Mouse (Mus musculus) embryonic facial prominence, embryonic 15.5 days (tissue): Measurements from ENCODE around the gene Olfr374. TPM values are rescaled to one million over a fixed set of nuclear protein-coding genes. Genes with fewer than 3 reads are reported as not detected.
"Not testable (repeated sequence)": the region's sequence is repeated elsewhere in the genome, so short reads cannot be mapped to it uniquely, and the experiment has no call there.

ENCODE experiments used
- ATAC-seq: fragments of 200-750 bp; cut with Nextera tagmentation; 2 replicates; pipeline ENCODE4 v1.8.0; 2017; ENCODE audit warnings: low read depth, moderate TSS enrichment; ENCODE audit not compliant: insufficient number of reproducible peaks, low FRiP score, low TSS enrichment
- H3K27ac ChIP-seq: fragments of 300-500 bp; sonication (generic); replicated peaks from 2 replicates; pipeline ENCODE4 v1.5.1; 2015; ENCODE audit warnings: mild to moderate bottlenecking, inconsistent platforms
- H3K27me3 ChIP-seq: fragments of 300-500 bp; sonication (generic); 2 replicates; pipeline ENCODE4 v1.6.1; 2015; ENCODE audit warnings: inconsistent platforms
- H3K36me3 ChIP-seq: fragments of 300-500 bp; sonication (generic); 2 replicates; pipeline ENCODE4 v1.6.1; 2015; ENCODE audit warnings: mild to moderate bottlenecking, inconsistent platforms
- H3K4me1 ChIP-seq: fragments of 300-500 bp; sonication (generic); 2 replicates; pipeline ENCODE4 v1.6.1; 2015; ENCODE audit warnings: inconsistent platforms
- H3K4me2 ChIP-seq: fragments of 300-500 bp; sonication (generic); replicated peaks from 2 replicates; pipeline ENCODE4 v1.6.1; 2015; ENCODE audit warnings: mild to moderate bottlenecking, inconsistent platforms
- H3K4me3 ChIP-seq: fragments of 300-500 bp; sonication (generic); replicated peaks from 2 replicates; pipeline ENCODE4 v1.5.1; 2015; ENCODE audit warnings: mild to moderate bottlenecking, inconsistent platforms
- H3K9ac ChIP-seq: fragments of 300-500 bp; sonication (generic); 2 replicates; pipeline ENCODE4 v1.6.1; 2015; ENCODE audit warnings: inconsistent platforms
- H3K9me3 ChIP-seq: fragments of 300-500 bp; sonication (generic); replicated peaks from 2 replicates; pipeline ENCODE4 v1.6.1; 2016; ENCODE audit warnings: inconsistent platforms
- WGBS: fragments of 180-500 bp; shearing (Covaris S2); methylation state at CpG from one replicate; pipeline ENCODE4 v1.1.7; 2015; 5-methylcytosine and 5-hydroxymethylcytosine counted together
- polyA plus RNA-seq: library from polyadenylated mRNA; unstranded; fragments of >200 nt; fragmentation: Nextera tagmentation; extraction: Ambion mirVana; gene quantifications from 2 replicates; pipeline ENCODE4 v1.2.1, GENCODE M21; 2015

Gene Olfr374
- polyA plus RNA-seq, 1 experiment from 2014 or later: 0.08 TPM

- Histone ChIP-seq H3K27ac (no peak overlapping the region), H3K36me3 (no peaks in the 10 kb centered on the region), H3K4me3 (no peak overlapping the region), H3K9ac (no peak overlapping the region), H3K9me3 (no peaks in the 10 kb centered on the region), H3K27me3 (no peaks in the 10 kb centered on the region), H3K4me2 (no peak overlapping the region), H3K4me1 (no peaks in the 10 kb centered on the region)
- ATAC-seq: no peak
- WGBS: 61% methylated on average over 4 of the region's 4 CpGs
These were observed 11.8 kb downstream of the Olfr374 start for GRCm38 (mm10) chr8:72118616-72119015.

DNA sequence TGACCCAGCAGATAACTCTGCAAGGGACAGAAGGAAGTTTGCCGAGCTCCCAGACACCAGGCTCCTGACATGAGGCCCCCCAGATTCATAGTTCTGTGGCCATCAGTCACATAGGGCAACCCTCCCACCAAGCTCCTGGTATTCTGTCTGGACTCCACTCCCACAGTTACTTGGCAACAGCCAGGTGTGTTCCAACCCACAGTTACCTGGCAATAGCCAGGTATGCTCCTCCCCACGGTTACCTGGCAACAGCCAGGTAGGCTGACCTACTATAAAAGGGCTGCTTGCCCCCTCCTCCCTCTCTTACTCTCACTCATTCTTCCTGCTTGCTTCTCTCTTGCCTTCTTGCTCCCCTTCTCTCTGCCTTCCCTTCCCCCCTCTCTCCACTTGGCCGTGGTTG, 14.6 kb downstream of the Olfr374 start:
- H3K9me3 ChIP-seq, H3K4me2 ChIP-seq, H3K4me1 ChIP-seq, H3K27ac ChIP-seq, H3K36me3 ChIP-seq, H3K4me3 ChIP-seq, ATAC-seq, H3K27me3 ChIP-seq, H3K9ac ChIP-seq: not testable (repeated sequence)
- WGBS: 47% methylated on average over 3 of the region's 3 CpGs

DNA sequence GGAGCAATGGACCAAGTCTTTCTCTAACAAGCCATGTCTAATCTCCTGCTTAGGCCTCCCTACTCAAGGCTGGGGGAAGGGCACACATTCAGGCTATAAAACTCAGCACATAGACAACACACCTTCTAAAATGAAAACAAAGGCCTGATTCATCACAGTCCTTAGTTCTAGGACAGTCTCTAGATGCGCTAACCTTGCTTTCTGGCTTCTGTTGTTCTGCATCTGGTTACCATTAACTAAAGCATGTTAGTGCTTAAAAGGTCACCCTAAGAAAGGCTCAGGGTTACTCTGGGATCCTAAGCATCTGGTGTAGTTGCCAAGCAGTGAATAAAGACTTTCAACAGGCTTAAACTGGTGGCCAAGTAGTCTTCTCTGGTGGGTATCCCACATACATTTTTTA, 15.2 kb downstream of the Olfr374 start:
- Histone ChIP-seq H3K27me3 (no peaks in the 10 kb centered on the region), H3K9me3 (no peaks in the 10 kb centered on the region), H3K27ac (no peak overlapping the region), H3K9ac (no peak overlapping the region), H3K4me3 (no peak overlapping the region), H3K4me1 (no peaks in the 10 kb centered on the region), H3K36me3 (no peaks in the 10 kb centered on the region), H3K4me2 (no peak overlapping the region)
- no peak for ATAC-seq
- WGBS: 21% methylated on average over 1 of the region's 1 CpGs

DNA sequence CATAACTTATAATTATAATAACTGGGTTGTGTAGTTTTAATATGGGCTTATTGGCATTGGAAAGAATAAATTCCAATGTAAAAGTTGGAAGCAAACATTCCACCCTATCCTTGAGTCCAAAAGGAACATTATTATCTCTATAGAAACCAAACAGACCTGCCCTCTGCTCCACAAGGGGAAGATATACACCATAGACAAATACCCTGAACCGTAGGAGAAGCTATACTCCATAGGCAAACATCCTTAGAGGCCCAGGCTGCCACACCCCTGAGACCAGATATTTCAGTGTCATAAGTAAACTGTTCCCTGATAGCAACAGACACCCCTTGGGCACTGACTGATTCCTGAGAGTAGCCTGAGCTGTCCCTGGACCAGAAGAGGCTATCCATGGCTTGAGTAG, 21.0 kb downstream of the Olfr374 start:
- Histone ChIP-seq H3K4me3 (no peak overlapping the region), H3K36me3 (no peaks in the 10 kb centered on the region), H3K4me1 (no peaks in the 10 kb centered on the region), H3K27me3 (no peaks in the 10 kb centered on the region), H3K27ac (no peak overlapping the region), H3K9ac (no peak overlapping the region), H3K9me3 (no peaks in the 10 kb centered on the region), H3K4me2 (no peak overlapping the region)
- WGBS: 85% methylated on average over 1 of the region's 1 CpGs
- no peak for ATAC-seq

GRCm38 (mm10) chr8:72131251-72131650, 24.4 kb downstream of the Olfr374 start:
- peaks cover 4% of the 10 kb centered on the region; the same call in 1 of the 2 replicates for H3K4me1 ChIP-seq
- H3K36me3 ChIP-seq: no peaks in the 10 kb centered on the region
- no peak for ATAC-seq
- no peak overlapping the region for H3K9ac ChIP-seq
- no peaks in the 10 kb centered on the region for H3K27me3 ChIP-seq
- H3K4me3 ChIP-seq: no peak overlapping the region
- H3K27ac ChIP-seq: no peak overlapping the region
- no peak overlapping the region for H3K4me2 ChIP-seq
- H3K9me3 ChIP-seq: no peaks in the 10 kb centered on the region
- 52% methylated on average over 2 of the region's 2 CpGs for WGBS

DNA sequence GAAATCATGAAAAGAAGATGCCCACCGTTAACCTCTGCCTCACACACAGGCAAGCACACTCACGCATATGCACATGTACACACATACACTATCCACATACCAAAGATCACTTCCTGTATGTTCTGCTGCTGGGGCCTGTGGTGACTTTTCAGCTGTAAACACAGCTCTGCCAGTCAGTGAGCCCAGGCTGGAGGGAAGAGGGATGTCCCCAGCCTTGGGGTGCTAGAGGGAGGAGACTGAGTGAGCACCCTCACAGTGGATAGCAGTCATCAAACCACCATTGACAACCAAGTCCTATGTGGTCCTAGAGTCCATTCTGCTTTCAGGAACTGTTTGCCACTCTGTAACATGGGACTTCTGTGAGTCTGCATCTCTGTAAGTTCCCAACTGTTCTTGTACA, 25.1 kb downstream of the Olfr374 start:
- Histone ChIP-seq H3K4me2 (no peak overlapping the region), H3K9ac (no peak overlapping the region), H3K27me3 (no peaks in the 10 kb centered on the region), H3K4me3 (no peak overlapping the region), H3K27ac (no peak overlapping the region), H3K36me3 (no peaks in the 10 kb centered on the region), H3K4me1 (peaks cover 7% of the 10 kb centered on the region), H3K9me3 (no peaks in the 10 kb centered on the region)
- ATAC-seq: no peak
- WGBS: 65% methylated on average over 2 of the region's 2 CpGs

DNA sequence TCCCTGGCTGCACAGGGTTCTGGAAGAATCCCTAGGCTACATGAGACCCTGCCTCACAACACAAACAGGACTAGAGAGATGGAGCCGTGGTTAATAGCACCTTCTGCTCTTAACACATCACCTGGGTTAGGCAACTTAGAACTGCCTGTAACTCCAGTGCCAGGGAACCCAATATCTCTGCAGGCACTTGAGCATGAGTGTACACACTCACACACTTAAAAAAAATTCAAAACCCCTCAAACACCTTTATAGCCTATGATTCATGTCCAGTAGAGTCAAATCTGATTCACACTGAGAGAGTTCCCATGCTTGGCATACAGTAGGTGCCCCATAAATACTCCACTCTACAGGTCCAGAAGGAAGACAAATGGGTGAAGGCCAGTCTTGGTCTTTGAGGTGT, 25.6 kb downstream of the Olfr374 start:
- Histone ChIP-seq H3K27me3 (no peaks in the 10 kb centered on the region), H3K9ac (no peak overlapping the region), H3K27ac (no peak overlapping the region), H3K4me2 (no peak overlapping the region), H3K9me3 (no peaks in the 10 kb centered on the region), H3K4me3 (no peak overlapping the region), H3K4me1 (peaks cover 12% of the 10 kb centered on the region), H3K36me3 (no peaks in the 10 kb centered on the region)
- ATAC-seq: no peak
- WGBS: 74% methylated on average over 1 of the region's 1 CpGs

DNA sequence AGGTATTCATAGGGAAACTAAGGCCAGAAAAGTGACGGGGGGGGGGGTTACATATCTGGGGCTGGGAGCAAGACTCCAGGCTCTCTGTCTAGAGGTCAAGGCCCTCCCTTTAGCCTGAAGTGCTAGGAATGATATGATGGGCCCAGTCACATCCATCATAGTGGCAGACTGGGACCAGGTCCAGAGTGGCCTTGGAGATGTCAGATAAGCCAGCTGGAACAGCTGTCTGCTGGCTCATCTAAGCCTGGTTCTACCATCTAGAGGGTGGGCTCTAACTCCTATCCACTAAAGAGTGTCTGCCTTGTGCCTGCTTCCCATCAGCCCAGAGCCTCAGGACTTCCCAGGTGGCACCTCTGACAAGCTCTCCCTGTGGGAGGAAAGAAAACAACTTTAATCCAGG, 26.1 kb downstream of the Olfr374 start:
- Histone ChIP-seq H3K4me3 (no peak overlapping the region), H3K36me3 (no peaks in the 10 kb centered on the region), H3K4me2 (no peak overlapping the region), H3K4me1 (peaks cover 17% of the 10 kb centered on the region), H3K9ac (no peak overlapping the region), H3K9me3 (no peaks in the 10 kb centered on the region), H3K27ac (no peak overlapping the region; the same call in 1 of the 2 replicates), H3K27me3 (no peaks in the 10 kb centered on the region)
- WGBS: 68% methylated on average over 1 of the region's 1 CpGs
- no peak for ATAC-seq

DNA sequence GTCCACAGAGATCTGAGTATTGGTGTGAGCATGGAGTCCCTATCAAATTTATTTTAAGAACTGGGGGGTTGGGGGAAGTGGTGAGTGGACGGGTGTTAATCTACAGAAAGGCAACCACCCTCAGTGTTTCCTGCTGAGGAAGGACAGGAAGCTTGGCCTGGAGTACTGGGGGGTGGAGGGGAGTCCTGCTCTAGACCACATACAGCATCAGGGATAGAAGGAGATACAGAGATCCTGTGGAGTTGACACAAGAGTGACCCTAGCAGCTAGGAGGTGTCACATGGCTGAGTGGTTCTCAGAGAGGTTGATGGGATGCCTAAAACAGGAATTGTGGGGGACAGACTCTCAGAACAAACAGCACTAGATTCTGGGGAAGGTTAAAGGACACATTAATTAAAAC, 26.7 kb downstream of the Olfr374 start:
- Histone ChIP-seq H3K27me3 (no peaks in the 10 kb centered on the region), H3K9me3 (no peaks in the 10 kb centered on the region), H3K36me3 (peaks cover 3% of the 10 kb centered on the region), H3K27ac (no peak overlapping the region), H3K9ac (no peak overlapping the region), H3K4me3 (no peak overlapping the region), H3K4me1 (peaks cover 21% of the 10 kb centered on the region), H3K4me2 (no peak overlapping the region)
- 58% methylated on average over 1 of the region's 1 CpGs for WGBS
- no peak for ATAC-seq

DNA sequence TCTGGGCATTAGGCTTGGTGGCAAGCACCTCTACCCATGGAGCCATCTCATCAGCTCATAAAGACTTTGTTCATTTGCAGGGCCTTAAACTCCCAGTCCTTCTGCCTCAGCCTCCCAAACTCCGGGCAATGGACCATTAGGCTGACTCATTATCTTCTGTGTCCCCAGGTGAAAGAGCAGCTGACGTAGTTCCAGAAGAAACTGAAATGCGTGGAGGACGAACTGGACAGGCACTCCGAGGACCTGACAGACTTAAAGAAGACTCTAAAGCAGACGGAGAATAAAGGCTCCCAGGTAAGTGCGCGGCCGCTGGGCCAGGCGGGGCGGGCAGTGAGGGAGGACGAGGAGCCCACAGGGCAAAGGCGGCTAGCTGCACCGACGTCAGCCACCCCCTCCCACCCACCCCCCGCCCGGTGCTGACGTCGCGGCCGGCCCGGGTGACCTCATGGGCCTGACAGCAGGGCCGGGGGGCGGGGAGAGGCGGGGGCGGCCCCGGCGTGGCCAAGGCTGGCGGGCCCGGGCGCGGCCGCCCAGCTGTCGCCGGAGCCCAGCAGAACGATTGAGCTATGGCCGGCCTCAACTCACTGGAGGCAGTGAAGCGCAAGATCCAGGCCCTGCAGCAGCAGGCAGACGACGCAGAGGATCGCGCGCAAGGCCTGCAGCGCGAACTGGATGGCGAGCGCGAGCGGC, 28.1 kb downstream of the Olfr374 start, which contains the start of gene Tpm4:
Gene Tpm4, plus strand, starts transcription at position 220 of the 690 bp plus-strand sequence.
- H3K4me1 ChIP-seq: peaks cover 21% of the 10 kb centered on the region
- H3K27ac ChIP-seq: peak within 1 kb of the TSS; percentile 99
- peak within 1 kb of the TSS; percentile 95 for H3K9ac ChIP-seq
- peak within 1 kb of the TSS; percentile 89 for H3K4me3 ChIP-seq
- H3K4me2 ChIP-seq: peak within 1 kb of the TSS; percentile 66
- H3K27me3 ChIP-seq: no peaks in the 10 kb centered on the region
- under 1% methylated on average over 47 of the region's 49 CpGs for WGBS
- H3K36me3 ChIP-seq: peaks cover 17% of the 10 kb centered on the region
- peak; percentile 85 for ATAC-seq
- no peaks in the 10 kb centered on the region for H3K9me3 ChIP-seq

- H3K4me2 ChIP-seq: peak overlapping the region; percentile 66
- H3K4me3 ChIP-seq: peak overlapping the region; percentile 89
- no peaks in the 10 kb centered on the region for H3K9me3 ChIP-seq
- under 1% methylated on average over 62 of the region's 62 CpGs for WGBS
- peaks cover 24% of the 10 kb centered on the region for H3K36me3 ChIP-seq
- H3K27me3 ChIP-seq: no peaks in the 10 kb centered on the region
- H3K27ac ChIP-seq: peak overlapping the region; percentile 99
- H3K9ac ChIP-seq: peak overlapping the region; percentile 95
- ATAC-seq: peak; percentile 67
- H3K4me1 ChIP-seq: peaks cover 21% of the 10 kb centered on the region
These were observed 28.8 kb downstream of the Olfr374 start for GRCm38 (mm10) chr8:72135446-72136301.
